Mouse (Mus musculus) layer of hippocampus, adult 8-10 months (tissue): ENCODE measurements around the gene Cyb561d2. TPM values are rescaled to one million over a fixed set of nuclear protein-coding genes. Genes with fewer than 3 reads are reported as not detected.
"Not testable (repeated sequence)": the region's sequence is repeated elsewhere in the genome, so short reads cannot be mapped to it uniquely, and the experiment has no call there.

ENCODE experiments used
- DNase-seq, 2 experiments: peaks; one replicate each; pipeline ENCODE4 v3.0.0; 2022; ENCODE audit warnings: low spot score in 2 of 2
- total RNA-seq, 4 experiments: library from RNA; stranded (reverse); gene quantifications; 2 replicates each; pipeline ENCODE4 v1.2.4; 2022

Gene Cyb561d2
- total RNA-seq, result 10 to 100 TPM; 14.7 to 18.5 (median 16.5) TPM

DNA sequence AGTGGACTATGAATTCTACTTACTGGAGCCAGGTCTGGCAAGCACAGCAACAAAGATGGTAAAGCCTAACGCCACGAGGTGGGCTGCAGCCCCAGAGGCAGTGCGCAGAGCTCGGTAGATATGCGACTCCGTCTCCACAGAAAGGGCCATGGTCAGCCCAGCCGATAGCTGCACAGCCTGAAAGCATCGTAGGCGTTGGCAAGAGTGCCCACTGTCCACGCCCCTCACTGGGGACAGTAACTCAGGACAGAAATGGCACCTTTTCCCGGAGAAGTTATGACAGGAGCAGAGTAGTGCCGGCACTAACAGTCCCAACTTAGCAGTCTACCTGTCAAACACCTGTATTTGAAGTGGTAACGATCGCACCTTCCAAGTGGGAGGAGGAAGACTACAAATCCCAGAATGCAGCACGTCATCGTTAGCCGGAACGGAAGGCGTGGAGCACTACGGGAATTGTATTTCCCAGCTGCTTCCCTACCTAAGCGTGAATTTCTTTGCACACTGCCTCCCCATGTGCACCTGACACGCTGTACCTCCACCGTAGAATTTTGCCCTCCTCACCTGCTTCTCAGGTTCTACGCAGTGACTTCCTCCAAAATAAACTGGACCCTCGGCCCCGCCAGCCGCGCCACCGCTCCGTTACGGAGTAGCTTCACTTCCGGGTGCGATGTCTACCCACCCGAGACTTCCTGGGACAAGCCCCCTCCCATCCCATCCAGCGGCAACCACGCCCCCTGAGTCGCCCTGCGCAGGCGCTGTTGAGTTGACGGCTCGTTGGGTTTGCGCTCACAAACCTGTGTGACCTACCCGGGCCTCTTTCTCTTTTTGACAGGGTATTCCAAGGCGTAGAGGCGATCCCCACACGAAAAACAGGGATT is at the start of gene Cyb561d2, which contains the start of gene Nprl2:
Gene Cyb561d2 (minus strand): TSS at position 720 of the 878 bp plus-strand sequence.
Gene Nprl2 (plus strand): TSS at position 753 of the 878 bp plus-strand sequence.
- peak; percentile 93 to 94 for DNase-seq

DNA sequence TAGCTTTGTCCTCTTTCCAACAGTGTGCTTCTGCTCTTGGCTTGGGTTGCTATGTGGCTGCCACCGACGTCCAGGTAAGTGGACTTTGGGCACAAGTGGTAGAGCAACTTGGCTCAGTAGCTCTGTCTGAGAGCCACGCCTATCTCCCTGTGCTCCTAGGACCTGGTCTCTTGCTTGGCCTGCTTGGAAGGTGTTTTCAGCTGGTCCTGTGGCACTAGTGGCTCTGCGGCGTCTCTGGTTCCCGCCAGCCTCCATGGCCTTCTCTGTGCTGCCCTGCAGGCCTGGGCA is 48.7 kb upstream of the Cyb561d2 start:
- DNase-seq, result no peak

DNA sequence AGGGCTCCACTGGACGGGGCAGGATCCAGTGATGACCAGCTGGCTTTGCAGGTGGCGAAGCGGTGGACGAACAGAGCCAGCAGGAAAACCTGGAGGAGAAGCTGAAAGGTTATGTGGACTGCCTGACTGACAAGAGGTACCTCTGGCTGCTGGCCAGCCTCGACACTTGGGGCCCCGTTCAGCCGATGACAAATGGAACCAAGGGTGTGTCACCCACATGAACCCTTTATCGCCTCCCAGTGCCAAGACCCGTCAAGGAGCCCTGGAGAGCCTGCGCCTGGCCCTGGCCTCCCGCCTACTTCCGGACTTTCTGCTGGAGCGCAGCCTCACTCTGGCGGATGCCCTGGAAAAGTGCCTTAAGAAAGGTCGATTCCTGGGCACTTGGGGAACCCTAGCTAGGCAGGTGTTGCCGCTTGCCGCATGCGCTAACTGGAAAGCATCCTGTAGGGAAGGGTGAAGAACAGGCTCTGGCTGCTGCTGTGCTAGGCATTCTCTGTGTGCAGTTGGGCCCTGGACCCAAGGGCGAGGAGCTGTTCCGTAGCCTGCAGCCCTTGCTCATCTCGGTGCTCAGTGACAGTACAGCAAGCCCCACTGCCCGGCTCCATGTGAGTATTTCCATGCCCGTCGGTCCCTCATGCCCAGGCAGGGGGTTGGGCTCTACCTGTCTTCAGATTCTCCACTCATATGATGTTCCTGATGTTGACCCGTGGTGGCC is 48.2 kb upstream of the Cyb561d2 start:
- no peak for DNase-seq

DNA sequence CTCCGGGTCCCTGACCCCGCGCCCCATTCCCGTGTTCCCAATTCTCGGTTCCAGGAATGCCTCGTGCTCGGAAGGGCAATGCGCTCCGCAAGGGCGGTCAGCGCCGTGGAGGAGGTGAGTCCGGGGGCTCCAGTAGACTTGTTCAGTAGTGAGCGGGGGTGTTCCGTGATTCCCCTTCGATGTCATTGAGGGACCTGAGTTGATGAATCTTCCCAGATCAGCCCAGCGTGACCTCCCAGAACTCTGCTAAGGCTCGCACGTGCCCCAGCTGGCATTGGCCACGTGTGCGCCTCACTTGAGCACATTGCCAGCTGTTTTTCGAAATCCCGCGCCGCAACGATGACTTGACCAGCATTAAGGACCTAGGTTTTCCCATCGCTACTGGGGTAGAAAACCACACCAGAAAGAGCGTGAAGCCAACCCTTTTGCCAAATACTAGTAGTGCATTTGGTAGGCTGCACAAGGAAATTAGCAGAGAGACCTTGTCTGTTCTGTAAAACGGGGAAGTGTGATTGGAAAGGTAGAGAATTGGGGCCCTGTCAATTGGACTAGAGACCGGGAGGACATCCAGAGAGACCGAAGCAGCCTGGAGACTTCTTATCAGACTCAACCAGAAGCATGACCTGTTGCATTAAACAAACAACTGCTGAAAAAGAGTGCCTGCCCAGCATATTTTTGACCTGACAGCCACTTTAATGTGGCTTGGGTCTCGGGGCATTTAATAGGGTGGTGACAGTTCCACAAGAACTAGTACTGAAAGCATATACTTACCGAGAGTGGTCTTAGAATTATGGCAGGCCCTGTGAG is 46.0 kb upstream of the Cyb561d2 start:
- DNase-seq, result no peak

DNA sequence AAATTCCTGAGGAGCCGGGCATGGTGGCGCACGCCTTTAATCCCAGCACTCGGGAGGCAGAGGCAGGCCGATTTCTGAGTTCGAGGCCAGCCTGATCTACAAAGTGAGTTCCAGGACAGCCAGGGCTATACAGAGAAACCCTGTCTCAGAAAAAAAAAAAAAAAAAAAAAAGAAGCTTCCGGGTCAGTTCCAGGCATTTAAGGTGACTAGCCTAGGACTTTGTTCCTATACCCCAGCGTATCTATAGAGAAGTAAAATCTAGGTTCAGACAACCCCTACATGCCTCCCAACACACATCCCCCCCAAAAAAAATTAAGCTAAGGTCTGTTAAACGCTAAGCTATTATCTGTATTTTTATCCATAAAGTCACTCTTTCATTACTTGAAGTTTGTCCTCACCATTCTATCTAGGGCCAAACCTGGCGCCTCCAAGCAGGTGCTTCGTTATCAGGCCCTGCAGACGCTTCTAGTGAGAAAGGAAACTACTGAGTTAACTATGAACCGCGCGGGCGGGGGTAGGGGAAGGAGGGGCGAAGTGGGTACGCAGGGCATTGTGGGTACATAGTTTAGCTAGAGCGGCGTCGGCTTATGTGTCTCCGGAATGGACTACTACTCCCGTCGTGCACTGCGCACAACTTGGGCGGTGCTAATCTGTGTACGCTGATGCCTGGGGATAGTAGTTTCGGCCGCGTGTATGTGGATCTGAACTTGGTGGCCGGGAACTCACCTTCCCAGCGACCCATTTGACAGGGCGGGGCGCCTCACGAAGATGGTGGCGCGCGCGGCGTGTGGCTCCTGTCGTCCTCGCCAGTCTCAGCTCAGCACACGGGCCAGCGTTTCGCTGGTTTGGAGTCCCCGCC is 45.2 kb upstream of the Cyb561d2 start, which contains the start of gene Ifrd2:
Gene Ifrd2 (plus strand): TSS at position 669 of the 859 bp plus-strand sequence.
- DNase-seq, result peak; percentile 98 to 99

DNA sequence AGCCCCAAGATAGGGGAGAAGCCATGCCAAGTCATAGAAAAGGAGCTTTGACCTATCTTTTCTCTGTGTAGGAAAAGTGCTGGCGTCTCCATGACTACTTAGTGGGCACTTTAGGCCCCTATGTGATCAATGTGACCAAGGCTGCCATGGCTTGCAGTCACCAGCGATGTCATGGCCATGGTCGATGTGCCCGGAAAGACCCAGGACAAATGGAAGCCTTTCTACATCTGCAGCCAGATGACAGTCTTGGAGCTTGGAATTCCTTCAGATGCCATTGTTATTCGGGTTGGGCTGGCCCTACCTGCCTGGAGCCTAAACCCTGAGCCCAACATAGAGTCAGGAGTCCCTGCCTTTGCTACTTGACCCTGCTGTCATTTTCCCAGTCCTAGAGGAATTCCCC is 44.5 kb upstream of the Cyb561d2 start:
- DNase-seq, result no peak

DNA sequence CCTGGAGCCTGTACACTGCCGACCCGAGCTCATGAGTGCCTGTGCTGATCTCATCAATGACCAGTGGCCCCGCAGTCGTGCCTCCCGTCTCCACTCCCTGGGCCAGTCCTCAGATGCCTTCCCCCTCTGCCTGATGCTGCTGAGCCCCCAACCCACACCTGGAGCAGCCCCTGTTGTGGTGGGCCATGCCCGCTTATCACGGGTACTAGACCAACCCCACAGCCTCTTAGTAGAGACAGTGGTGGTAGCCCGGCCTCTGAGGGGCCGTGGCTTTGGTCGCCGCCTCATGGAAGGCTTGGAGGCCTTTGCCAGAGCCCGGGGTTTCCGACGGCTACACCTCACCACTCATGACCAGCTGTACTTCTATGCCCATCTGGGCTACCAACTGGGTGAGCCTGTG is 41.2 kb upstream of the Cyb561d2 start:
- DNase-seq, result no peak

DNA sequence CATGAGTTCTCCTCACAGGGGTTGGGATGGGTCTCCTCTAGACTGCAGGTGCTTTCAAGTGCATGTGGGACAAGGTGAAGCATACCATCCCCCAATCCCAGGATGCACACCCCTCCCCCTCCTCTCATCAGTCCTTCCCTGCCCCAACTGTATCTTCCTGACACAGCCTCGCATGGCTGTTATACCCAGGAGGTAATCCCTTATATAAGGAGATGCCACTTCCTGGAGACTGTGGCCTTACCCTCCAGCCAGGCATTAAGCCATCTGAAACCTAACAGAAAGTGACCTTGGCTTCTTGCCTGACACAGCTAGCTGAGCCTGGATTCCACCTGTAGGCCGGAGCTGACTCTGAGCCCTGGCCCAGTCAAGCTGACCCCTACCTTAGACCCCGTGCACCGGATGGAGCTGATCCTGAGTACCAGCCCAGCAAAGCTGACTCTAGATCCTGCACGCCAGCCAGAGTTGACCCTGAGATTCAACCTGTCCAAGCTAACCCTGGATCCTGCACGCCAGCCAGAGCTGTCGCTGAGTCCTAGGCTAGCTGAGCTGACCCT is 40.6 kb upstream of the Cyb561d2 start:
- DNase-seq, result no peak

DNA sequence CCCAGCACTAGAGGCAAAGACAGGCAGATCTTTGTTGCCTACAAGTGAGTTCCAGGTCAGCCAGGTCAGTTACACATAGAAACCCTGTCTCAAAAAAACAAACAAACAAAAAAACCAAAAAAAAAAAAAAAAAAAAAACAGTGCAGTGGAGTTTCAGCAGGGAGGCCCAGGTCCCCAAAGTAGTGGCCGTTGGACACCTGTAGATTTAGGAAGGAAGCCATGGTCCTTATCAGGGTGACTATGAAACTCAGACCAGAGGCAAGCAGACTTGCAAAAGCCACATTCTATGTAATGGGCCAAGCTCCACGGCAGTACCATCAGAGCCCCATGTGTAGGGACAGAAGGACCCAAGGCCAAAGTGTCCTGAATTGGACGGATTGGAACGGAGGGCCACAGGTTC is 39.6 kb upstream of the Cyb561d2 start:
- no peak for DNase-seq

DNA sequence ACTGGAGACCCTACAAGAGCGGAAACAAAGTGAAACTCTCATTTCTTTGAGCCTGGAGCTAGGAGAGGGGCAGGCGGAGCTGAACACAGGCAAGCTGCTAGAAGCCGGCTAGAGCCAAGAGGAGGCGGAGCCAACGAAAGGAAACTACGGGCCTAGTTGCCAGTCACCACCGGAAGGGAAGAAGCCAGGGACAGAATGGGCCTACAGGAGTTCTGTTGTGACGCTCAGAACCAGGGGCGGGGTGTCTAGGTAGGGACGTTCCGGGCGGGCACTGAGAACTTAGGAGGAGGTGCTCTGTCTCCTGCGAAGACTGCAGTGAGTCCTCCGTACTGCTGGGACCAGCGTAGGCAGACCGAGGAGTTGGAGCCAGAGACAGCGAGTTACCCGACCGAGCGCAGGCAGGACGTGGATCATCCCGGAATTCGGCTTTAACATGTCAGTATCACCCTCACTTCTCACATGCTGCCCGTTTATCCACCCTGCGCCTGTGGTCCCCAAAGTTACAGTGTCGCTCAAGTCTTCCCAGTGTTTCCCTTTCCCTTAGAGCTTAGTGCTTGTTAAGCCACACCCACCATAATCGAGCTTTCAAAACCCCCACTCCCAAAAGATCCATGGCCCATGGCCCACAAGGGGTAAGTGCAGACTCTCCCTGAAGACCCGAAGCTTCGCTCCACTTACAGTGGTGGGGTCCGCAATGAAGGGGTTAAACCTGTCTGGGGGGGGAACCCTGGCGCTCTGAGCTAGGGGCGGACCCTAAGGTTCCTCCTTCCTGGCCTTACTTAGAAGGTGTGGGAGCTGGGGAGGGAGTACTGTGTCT is 38.7 kb upstream of the Cyb561d2 start, which contains the start of gene Hyal3:
Gene Hyal3 (plus strand): TSS at position 318 of the 817 bp plus-strand sequence.
- peak; percentile 87 to 91 for DNase-seq

DNA sequence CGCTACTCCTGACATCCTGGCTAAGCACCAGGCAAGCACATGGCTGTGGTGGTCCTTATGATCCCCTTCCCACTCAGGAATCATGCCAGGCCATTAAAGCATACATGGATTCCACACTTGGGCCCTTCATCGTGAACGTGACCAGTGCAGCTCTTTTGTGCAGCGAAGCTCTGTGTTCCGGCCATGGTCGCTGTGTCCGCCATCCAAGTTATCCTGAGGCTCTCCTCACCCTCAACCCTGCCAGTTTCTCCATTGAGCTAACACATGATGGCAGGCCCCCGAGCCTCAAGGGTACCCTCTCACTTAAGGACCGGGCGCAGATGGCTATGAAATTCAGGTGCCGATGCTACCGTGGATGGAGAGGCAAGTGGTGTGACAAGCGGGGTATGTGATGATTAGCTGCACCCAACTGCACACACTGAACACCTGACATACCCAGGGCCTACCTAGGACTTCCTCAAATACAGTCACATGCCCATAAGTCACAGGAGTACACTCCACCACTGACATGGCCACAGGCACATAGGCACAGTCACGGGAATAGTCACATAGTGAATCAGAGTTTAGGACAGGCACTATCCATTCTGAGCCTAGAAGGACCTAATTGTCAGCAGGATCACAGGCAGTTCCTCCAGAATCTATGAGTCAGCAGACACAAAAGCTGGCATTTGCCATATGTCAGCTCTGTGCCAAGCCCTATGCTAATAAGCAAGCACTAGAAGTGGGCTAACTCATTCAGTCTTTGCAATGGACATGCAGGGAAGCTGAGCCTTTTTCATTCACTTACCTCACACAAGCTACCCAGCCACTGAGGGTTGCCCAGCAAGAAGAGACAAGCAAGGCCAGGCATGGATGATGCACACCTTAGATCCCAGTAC is 37.3 kb upstream of the Cyb561d2 start:
- DNase-seq, result no peak

DNA sequence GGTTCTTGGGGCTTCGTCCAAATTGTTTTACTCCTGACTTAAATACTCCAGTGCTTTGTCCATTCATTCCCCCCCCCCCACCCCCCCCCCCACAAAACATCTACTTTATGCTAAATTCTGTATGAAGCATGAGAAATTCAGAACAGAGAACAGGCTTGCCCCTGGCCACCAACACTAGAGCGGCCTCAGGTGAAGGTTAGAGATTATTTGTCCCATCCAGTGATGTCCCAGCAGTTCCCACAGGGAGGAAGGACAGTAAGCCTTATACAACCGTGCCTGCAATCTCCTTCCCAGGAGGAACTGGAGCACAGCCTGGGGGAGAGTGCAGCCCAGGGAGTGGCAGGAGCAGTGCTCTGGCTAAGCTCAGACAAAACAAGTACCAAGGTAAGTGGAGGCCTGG is 36.6 kb upstream of the Cyb561d2 start, which contains the start of gene Naa80:
Gene Naa80 (plus strand): TSS at position 301 of the 400 bp plus-strand sequence.
- no peak for DNase-seq

DNA sequence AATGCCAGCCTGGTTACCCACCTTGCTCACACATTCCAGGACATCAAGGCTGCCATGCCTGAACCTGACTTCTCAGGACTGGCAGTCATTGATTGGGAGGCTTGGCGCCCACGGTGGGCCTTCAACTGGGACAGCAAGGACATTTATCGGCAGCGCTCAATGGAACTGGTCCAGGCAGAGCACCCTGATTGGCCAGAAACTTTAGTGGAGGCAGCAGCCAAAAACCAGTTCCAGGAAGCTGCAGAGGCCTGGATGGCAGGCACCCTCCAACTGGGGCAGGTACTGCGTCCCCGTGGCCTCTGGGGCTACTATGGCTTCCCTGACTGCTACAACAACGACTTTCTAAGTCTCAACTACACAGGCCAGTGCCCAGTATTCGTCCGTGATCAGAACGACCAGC is 35.9 kb upstream of the Cyb561d2 start:
- DNase-seq, result no peak

DNA sequence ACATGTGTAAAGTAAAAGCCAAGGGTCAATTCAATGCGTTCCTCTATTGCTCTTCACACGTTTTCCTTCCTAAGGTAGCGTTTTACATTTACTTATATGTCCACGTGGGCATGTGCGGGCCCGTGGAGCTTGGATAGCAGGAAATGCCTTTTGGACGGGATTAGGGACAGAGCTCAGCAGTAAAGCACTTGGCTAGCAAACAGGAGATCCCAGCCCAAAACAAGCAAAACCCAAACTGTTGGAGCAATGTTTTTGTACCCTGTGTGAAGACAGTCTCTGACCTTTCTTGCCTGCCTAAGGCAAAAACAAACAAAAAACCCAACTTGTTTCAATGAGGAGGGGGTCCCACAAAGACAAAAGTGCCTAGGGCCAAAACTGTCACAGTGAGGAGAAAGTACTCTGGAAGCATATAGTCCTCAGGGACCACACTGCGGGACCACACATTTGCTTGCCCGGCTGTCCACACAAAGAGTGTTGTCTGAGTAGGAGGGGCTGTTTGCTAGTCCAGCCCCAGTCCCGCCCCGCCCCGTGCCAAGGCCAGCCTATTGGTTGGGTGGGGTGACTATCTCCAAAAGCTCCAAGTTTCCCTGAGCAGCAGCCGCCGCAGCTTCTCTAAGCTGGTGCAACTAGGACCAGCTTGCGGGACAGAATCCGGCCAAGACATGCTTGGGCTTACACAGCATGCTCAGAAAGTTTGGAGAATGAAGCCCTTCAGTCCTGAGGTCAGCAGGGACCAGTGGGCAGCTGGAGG is 34.5 kb upstream of the Cyb561d2 start, which contains the start of gene Hyal1:
Gene Hyal1 (plus strand): TSS at position 571 of the 751 bp plus-strand sequence.
- DNase-seq, result no peak

DNA sequence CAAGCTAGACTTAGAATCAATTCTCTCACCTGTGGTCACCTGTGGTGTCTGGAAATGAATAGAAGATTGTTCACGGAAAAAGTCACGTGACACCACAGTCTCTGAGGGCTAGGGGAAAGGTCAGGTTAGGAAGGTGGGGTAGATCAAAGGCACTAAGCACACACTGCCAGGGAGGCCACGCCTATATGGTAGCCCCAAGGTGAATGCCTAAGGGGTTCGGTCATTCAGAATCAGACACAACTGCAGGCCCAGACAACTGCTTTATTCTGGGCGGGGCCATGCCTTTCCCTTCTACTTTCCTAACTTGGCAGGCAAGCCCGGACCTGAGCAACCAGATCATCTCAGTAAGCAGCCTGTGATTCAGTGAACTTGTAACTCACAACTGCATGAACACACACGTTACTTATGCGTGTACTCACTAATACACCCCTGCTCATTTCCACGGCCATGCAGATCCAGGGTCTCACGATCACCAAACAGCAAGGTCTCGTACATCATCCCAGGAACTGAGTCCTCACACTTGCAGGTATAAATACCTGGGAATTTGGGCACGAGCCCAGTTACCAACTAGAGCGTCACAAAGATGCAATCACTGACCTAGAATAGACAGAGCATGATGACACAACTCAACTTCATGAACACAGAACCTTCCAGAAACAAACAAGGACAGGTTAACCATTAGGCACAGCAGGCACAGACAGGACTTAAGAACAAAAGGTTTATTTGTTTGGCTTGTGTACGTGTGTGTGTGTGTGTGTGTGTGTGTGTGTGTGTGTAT is 33.8 kb upstream of the Cyb561d2 start:
- no peak for DNase-seq

DNA sequence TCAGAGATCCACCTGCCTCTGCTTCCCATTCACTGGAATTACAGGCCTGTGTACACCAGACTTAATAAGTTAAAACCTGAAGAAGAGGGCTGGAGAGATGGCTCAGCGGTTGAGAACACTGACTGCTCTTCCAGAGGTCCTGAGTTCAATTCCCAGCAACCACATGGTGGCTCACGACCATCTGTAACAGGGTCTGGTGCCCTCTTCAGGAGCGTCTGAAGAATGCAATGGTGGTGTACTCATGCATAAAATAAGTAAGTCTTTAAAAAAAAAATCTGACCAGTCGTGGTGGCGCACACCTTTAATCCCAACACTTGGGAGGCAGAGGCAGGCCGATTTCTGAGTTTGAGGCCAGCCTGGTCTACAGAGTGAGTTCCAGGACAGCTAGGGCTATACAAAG is 31.8 kb upstream of the Cyb561d2 start:
- DNase-seq, result not testable (repeated sequence)

DNA sequence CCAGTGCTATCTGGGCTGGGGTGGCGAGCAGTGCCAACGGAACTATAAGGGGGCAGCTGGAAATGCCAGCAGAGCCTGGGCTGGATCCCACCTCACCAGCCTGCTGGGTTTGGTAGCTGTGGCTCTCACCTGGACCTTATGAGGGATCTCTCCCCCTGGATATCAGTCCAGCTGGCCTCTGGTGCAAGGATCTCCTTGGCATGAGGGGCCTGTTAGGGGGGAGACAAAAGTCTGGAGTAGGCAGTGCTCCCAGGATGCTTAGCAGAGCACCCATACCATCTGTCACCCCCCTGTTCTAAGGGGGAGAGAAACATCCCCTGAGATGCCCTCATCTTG is 30.3 kb upstream of the Cyb561d2 start:
- DNase-seq, result no peak
